Mouse (Mus musculus): ENCODE measurements around the gene Mrnip. TPM values are rescaled to one million over a fixed set of nuclear protein-coding genes. Genes with fewer than 3 reads are reported as not detected.

Gene Mrnip
- total RNA-seq, 2 experiments from 2014 or later, result 11.5 to 13.9 TPM

DNA sequence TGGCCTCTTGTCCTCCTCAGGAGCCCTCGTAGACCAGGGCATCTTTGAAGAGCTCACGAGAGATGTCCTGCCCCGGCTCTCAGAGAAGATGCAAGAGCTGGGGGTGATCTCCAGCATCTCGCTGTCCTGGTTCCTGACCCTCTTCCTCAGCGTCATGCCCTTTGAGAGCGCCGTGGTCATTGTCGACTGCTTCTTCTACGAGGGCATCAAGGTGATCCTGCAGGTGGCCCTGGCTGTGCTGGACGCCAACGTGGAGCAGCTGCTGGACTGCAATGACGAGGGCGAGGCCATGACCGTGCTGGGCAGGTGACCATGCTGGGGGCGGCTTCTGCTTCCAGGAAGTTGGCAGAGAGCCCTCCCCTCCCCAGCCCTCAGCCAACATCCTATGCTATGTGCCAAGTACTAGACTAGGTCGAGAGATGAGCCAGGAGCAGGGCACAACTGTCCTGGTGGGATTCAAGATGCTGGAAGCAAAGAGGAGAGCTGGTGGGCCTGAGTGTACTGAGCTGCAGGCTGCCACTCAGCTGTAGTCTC lies 17.5 kb upstream of the Mrnip start:
- no peak for DNase-seq (ENCODE audit: low spot score in 2 of 2)

DNA sequence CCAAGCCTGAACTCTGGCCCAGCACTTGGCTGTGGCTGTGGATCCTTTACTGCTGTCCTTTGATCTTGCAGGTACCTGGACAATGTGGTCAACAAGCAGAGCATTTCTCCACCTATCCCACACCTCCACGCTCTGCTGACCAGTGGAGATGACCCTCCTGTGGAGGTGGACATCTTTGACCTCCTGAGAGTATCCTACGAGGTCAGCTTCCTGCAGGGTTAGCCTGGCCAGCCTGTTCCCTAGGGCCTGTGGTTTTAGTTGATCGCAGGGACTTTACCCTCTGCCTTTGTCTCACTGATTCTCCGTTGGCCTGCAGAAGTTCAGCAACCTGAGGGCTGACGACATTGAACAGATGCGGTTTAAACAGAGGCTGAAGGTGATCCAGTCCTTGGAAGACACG lies 15.9 kb upstream of the Mrnip start:
- no peak for DNase-seq (ENCODE audit: low spot score in 2 of 2)

- DNase-seq (ENCODE audit: low spot score in 2 of 2), result no peak
Measured at GRCm38 (mm10) chr11:50159347-50159746, 14.9 kb upstream of the Mrnip start.

GRCm38 (mm10) chr11:50161578-50162304 lies 12.5 kb upstream of the Mrnip start:
- DNase-seq (ENCODE audit: low spot score in 2 of 2), result peak in 1 of 2 experiments; percentile 40

GRCm38 (mm10) chr11:50162338-50163050 lies 11.8 kb upstream of the Mrnip start:
- no peak for DNase-seq (ENCODE audit: low spot score in 2 of 2)

DNA sequence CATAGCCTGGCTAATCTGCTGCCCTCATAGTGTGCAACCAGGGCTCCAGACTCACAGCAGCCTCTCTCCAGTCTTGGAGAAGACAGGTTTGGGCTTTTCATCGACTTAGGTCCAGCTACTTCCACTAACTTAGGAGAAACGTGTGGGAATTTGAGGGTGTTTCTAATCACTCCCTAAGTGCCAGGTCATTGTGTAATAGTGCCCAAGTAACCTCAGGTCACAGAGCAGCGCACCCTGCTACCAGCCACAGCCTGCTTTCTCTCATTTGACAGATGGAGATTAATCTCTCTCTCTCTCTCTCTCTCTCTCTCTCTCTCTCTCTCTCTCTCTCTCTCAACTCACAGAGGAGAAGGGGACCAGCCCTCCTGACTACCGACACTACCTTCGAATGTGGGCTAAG lies 5.9 kb upstream of the Mrnip start:
- no peak for DNase-seq (ENCODE audit: low spot score in 2 of 2)

DNA sequence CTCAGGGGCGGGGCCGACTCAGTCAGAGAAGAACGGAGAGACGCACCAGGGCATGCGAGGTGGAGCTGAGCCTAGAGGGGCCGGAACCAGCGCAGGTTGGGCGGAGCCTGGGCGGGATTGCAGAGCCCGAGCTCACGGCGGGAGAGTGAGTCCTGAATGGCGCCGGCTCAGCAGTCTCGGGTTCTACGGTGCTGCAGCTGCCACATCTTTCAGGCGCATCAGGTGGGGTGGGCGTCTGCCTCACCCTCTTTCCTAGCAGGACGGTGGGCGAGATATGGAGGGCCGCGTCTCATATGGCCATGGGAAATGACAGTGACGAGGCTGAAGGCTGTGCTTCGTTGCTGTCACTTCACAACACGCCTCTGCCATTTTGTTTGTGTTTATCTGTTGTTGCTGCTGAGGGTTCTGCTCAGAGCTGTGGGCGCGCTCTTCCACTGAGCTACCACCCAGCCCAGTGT lies 515 bp downstream of the Mrnip start:
- peak; percentile 98 to 99 for DNase-seq (ENCODE audit: low spot score in 2 of 2)

GRCm38 (mm10) chr11:50176351-50176750 lies 2.1 kb downstream of the Mrnip start:
- DNase-seq (ENCODE audit: low spot score in 2 of 2), result no peak

DNA sequence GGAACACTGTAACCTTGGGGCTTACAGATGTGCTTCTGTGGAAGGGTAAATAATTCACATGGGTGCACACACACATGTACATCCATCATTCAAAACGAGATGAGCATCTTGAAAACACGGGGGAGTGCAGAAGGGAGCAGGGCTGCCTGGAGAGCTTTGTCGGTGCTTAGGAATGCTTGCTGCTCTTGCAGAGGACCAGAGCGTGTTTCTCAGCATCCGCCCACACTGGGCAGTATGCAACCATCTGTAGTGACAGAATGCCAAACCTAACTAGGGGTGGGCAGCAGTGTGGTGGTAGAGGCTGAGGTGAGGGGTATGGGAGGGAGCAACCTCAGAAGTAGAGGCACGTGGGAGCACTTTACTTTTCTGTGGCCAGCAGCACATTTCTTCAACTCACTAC lies 2.9 kb downstream of the Mrnip start:
- DNase-seq (ENCODE audit: low spot score in 2 of 2), result peak; percentile 34 to 47

DNA sequence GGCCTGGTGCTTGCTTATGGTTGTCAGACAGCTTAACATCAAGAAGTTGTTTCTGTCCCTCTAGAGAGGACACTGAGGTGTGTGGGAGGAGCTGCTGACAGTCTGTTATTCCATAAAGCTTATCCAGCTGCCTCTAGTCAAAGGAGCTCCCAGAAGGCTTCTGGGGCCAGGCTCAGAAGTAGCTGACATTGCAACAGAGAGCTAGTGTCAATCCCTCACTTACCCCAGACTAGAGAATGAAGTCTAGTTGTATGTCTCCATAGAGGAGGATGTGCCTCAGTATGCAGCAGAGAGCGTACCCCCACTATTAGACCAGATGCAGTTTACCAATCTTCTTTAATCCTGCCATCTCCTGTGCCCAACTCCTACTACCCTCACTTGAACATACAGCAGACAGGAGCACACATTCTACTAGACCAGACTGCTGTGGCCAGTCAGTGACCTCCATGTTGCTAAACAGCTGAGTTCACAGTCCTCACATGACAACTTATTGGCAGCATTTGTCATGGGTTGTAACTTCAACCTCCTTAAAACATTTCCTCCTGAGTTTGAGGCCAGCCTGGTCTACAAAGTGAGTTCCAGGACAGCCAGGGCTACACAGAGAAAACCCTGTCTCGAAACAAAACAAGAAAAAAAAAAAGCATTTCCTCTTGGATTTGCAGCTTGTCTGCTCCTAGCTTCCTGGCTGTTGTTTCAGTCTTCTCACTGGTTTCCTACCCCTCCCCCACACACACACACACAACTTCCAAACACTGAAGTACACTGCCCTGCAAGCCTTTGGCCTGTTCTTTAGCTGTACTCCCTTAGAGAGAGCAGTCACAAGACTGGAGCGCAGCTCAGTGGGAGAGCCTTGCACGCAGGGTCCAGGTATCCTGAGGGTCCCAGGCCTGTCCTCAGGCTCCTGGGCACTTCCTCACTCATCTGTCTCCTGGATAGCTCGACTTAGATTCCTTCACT lies 4.6 kb downstream of the Mrnip start:
- DNase-seq (ENCODE audit: low spot score in 2 of 2), result no peak

GRCm38 (mm10) chr11:50180478-50181231 lies 6.4 kb downstream of the Mrnip start:
- no peak for DNase-seq (ENCODE audit: low spot score in 2 of 2)

DNA sequence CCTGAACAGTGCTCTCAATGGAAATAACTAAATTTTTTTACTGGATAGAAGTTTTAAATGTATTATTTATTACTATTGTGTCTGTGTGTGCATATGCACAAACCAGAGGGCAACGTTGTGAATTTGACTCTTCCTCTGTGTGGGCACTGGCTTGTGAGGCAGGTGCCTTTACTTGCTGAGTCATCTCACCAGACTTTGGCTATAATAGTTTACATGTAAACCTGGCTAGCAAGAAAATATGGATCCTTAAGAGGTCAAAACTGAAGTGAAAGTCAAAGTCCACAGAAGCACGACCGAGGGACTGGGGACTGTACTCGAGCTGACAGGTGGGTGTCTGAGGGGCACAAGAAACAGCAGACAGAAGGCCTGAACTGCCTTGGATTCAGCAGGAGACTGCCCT lies 8.5 kb downstream of the Mrnip start:
- no peak for DNase-seq (ENCODE audit: low spot score in 2 of 2)

DNA sequence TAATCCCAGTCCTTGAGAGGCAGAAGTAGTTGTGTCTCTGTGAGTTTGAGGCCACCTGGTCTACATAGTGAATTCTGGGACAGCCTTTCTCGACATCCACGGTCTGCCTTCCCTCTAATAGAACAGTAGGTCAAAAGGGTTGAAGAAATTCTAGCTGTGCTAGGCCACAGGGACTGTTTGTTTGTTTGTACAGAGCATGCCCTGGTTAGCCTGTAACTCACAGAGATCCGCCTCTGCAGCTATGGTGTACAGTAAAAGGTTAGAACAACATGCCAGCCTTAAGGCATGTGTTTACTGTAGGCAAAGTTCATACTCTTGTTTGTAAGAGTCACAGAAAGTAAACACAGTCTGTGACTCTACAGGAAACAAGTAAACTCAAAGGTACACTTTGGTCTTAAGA lies 10.5 kb downstream of the Mrnip start:
- no peak for DNase-seq (ENCODE audit: low spot score in 2 of 2)

GRCm38 (mm10) chr11:50188682-50189081 lies 14.4 kb downstream of the Mrnip start:
- DNase-seq (ENCODE audit: low spot score in 2 of 2), result no peak

- no peak for DNase-seq (ENCODE audit: low spot score in 2 of 2)
Measured at GRCm38 (mm10) chr11:50190362-50190761, 16.1 kb downstream of the Mrnip start.

GRCm38 (mm10) chr11:50192278-50192677 lies 18.0 kb downstream of the Mrnip start:
- DNase-seq (ENCODE audit: low spot score in 2 of 2), result no peak

DNA sequence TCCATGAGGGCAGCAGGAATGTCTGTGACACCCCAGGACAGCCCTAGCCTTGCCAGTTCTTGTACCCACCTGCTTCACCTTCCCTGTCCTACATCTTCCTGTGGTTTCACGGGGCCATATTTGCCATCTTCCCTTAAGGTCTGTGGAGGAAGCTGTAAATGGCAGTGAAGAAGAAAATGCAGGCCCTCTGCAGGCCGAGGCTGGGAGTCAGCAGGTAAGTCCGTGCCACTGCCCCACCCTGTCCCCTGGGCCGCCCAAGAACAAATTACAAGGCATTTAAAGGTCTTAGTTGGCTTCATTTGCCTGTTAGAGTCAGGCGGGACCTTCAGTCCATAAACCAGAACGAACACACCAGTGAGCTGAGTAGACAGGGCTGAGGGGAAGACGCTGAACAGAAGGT lies 19.8 kb downstream of the Mrnip start:
- DNase-seq (ENCODE audit: low spot score in 2 of 2), result no peak

DNA sequence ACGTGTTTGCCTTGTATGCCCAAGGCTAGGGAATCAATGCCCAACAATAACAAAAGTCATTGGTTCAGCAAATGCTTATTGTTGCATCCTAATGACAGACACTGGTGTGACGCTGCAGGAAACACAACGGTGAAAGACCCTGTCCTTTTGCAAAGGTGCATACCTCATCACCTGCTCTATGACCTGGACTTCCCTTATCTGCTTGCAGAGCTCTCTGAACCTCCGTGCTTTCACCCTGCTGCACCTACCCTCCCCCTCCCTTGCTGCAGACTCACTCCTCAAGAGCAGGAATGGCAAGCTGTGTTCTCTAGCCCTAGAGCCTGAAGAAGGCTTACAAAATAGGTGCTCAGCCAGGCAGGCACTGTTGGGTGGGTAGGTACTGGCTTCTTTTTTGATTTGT lies 20.5 kb downstream of the Mrnip start:
- no peak for DNase-seq (ENCODE audit: low spot score in 2 of 2)

DNA sequence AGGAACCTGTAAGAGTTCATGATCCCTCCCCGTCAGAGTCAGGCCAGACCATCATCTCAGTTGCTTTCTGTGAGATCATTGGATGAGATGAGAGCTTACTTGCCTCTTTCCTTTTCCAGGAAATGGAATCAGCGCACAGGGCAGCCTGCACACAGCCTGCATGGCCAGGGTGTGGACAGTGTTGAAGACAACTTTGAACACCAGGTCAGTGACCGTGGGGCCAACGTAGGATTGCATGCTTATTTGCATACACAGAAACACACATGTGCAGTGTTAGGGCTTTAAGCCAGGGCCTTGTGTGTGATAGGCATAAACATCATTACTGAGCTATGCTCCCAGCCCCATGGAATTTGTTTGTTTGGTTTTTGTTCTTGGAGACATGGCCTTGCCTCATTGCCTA lies 23.3 kb downstream of the Mrnip start:
- DNase-seq (ENCODE audit: low spot score in 2 of 2), result no peak

DNA sequence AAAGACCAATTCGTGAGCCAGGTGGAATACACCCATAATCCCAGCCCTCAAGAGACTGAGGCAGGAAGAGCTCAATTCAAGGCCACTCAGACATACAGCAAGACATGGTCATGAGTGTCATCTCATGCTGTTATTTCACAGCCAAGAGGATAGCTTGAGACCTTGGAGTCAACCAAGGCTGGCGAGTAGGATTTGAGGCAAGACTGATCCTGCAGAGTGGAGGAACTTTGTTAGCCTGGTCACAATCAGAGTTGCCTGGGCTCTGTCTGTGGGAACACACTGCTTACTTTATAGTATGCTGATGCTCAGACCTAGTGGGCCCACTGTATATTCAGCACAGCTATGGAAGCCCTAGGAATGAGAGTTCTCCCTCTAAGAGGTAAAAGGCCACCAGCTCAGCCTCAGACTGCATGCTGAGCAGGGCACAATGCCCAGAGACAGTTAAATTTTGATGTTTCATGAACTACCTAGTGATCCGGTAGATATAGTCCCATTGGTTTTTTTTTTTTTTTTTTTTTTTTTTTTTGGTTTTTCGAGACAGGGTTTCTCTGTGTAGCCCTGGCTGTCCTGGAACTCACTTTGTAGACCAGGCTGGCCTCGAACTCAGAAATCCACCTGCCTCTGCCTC lies 24.1 kb downstream of the Mrnip start:
- DNase-seq (ENCODE audit: low spot score in 2 of 2), result no peak
